Mouse (Mus musculus): ENCODE results near the gene Cybc1. TPM values are rescaled to one million over a fixed set of nuclear protein-coding genes. Genes with fewer than 3 reads are reported as not detected.
A peak's percentile ranks its signal among the peaks of the same experiment; 100 is the strongest.

Cybc1 gene
- polyA plus RNA-seq, 1 experiment = 22.3 TPM

DNA sequence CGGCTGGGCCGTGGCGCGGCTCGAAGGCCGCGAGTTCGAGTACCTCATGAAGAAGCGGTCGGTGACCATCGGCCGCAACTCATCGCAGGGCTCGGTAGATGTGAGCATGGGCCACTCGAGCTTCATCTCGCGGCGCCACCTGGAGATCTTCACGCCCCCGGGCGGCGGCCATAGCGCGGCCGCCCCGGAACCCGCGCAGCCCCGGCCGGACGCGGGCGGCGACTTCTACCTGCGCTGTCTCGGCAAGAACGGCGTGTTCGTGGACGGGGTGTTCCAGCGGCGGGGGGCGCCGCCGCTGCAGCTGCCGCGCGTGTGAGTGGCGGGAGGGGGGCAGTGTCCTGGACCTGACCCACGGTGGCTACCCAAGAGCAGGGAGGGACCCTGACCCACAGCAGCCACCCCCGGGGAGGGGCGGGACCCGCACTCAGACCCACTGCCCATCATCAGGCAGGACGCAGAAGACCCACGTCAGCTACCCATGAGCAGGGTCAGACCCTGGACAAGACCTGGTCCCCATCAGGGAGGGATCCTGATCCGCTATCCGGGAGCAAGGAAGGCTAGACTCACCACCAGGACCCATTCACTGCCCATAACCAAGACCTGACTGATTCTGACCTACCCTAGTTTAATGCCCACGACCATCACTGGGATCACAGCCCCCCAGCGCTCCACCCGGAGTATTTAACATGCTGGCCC is 31.2 kb upstream of the Cybc1 start:
- Histone ChIP-seq H3K4me2 (ENCODE audit: low read depth) (peak overlapping the region; percentile 91), H3K79me2 (ENCODE audit: control insufficient read depth, insufficient read depth) (peaks cover 53% of the 10 kb centered on the region), H3K36me3 (ENCODE audit: control insufficient read depth, insufficient read depth) (peaks cover 17% of the 10 kb centered on the region), H3K27me3 (ENCODE audit: control insufficient read depth, insufficient read depth, insufficient read length) (no peaks in the 10 kb centered on the region), H3K4me3 (peak overlapping the region; percentile 83), H3ac (ENCODE audit: control insufficient read depth, insufficient read length) (peak overlapping the region; percentile 98)
- TF ChIP-seq MYOG (IDR thresholded peaks at IDR 0.05; ENCODE audit: control insufficient read depth in 1 of 3, insufficient read depth in 1 of 3, insufficient read length in 2 of 3, low read depth in 2 of 3) (peak in 1 of 3 experiments; percentile 24), POLR2AphosphoS2 (IDR thresholded peaks at IDR 0.05; ENCODE audit: insufficient read length, low read depth) (peak; percentile 28), E2F4 (IDR thresholded peaks at IDR 0.05; ENCODE audit: insufficient read depth) (no peak), USF1 (IDR thresholded peaks at IDR 0.05; ENCODE audit: low read depth) (no peak), POLR2A (IDR thresholded peaks at IDR 0.05; ENCODE audit: insufficient read length, low read depth) (no peak)

DNA sequence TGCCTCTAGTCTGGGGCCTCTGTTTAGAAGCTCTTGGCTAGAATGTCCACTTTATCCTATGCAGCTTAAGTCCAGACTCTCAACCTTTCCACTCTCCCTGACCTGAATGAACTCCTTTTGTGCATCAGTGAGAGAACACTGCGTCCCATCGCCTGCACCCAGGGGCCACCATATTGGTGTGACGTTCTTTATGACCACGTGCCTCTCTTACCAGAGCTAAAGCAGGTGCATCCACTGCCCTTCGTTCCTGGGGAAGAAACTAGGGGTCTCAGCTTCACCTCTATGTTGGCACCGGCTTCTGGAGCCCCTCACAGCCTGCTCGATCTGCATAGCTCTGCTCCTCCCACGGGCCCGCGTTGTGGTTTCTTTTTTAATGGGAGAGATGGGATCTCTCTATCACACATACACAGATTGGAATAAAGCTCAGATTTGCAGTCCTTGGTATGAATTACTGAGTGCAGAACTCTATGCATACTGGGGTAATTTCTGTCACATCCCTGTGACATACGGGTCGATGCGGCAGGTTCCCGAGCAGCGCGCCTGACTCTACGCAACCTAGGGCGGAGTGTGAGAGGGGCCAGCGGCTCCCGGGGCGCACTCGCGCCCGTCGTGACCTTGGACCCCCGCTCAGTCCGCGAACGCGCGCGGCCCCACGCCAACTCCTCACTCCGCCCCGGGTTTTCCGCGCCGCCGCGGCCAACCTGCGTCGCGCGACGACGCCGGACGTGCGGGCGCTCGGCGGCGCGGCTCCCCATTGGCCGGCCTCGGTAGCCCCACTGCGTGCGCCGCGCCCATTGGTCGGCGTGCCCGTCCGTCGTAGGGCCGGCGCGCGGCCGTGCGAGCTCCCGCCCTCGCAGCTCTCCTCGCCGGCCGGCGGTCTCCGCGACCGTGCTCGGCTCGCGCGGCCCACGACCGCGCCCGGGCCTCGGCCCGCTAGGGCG is 30.3 kb upstream of the Cybc1 start, which contains the start of gene Foxk2:
Gene Foxk2 (plus strand): TSS at position 831 of the 941 bp plus-strand sequence.
- Histone ChIP-seq H3ac (ENCODE audit: control insufficient read depth, insufficient read length) (peak within 1 kb of the TSS; percentile 98), H3K4me2 (ENCODE audit: low read depth) (peak within 1 kb of the TSS; percentile 97), H3K79me2 (ENCODE audit: control insufficient read depth, insufficient read depth) (peaks cover 44% of the 10 kb centered on the region), H3K36me3 (ENCODE audit: control insufficient read depth, insufficient read depth) (peaks cover 19% of the 10 kb centered on the region), H3K27me3 (ENCODE audit: control insufficient read depth, insufficient read depth, insufficient read length) (no peaks in the 10 kb centered on the region), H3K4me3 (peak within 1 kb of the TSS; percentile 83)
- TF ChIP-seq USF1 (IDR thresholded peaks at IDR 0.05; ENCODE audit: low read depth) (peak; percentile 57), TCF3 (IDR thresholded peaks at IDR 0.05; ENCODE audit: insufficient read length, low read depth) (no peak), MAX (IDR thresholded peaks at IDR 0.05; ENCODE audit: low read depth) (no peak), POLR2AphosphoS2 (IDR thresholded peaks at IDR 0.05; ENCODE audit: insufficient read length, low read depth) (peak; percentile 77), MYOG (IDR thresholded peaks at IDR 0.05; ENCODE audit: control insufficient read depth in 1 of 3, insufficient read depth in 1 of 3, insufficient read length in 2 of 3, low read depth in 2 of 3) (peak in 1 of 3 experiments; percentile 16), MYOD1 (IDR thresholded peaks at IDR 0.05; ENCODE audit: control insufficient read depth in 1 of 3, insufficient read length in 2 of 3, low read depth in 2 of 3) (peak in 1 of 3 experiments; percentile 24), REST (IDR thresholded peaks at IDR 0.05; ENCODE audit: insufficient read depth, insufficient read length) (no peak), SRF (IDR thresholded peaks at IDR 0.05; ENCODE audit: control insufficient read depth, insufficient read length, low read depth) (no peak), E2F4 (IDR thresholded peaks at IDR 0.05; ENCODE audit: insufficient read depth) (no peak), POLR2A (IDR thresholded peaks at IDR 0.05; ENCODE audit: insufficient read length, low read depth) (peak; percentile 83), TCF12 (IDR thresholded peaks at IDR 0.05; ENCODE audit: insufficient read depth, poor library complexity, severe bottlenecking) (no peak)

DNA sequence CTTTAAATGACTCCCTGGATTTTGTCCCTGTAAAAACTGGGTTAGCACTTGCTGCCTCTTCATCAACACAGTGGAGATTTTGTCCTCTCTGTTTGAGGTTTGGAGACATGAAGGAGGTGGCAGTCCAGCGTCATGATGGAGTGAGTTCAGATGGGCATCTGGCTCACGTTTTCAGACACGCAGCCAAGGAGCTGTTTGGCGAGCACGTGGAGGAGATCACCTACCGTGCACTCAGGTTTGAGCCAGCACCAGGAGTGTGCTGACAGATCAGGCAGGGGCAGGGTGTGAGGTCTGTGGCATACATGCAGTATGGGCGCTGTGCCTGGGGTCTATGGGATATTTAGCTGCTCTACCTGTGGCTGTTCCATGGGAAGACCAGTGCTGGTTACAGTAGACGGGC is 21.1 kb upstream of the Cybc1 start:
- Histone ChIP-seq H3K4me2 (ENCODE audit: low read depth) (no peak overlapping the region), H3ac (ENCODE audit: control insufficient read depth, insufficient read length) (no peak overlapping the region), H3K79me2 (ENCODE audit: control insufficient read depth, insufficient read depth) (no peaks in the 10 kb centered on the region), H3K4me3 (no peak overlapping the region), H3K36me3 (ENCODE audit: control insufficient read depth, insufficient read depth) (peaks cover 59% of the 10 kb centered on the region), H3K27me3 (ENCODE audit: control insufficient read depth, insufficient read depth, insufficient read length) (no peaks in the 10 kb centered on the region)
- no peak for TF ChIP-seq MYOG (IDR thresholded peaks at IDR 0.05; ENCODE audit: control insufficient read depth in 1 of 3, insufficient read depth in 1 of 3, insufficient read length in 2 of 3, low read depth in 2 of 3)
- TF ChIP-seq USF1 (IDR thresholded peaks at IDR 0.05; ENCODE audit: low read depth) = no peak
- no peak for TF ChIP-seq MAX (IDR thresholded peaks at IDR 0.05; ENCODE audit: low read depth)

DNA sequence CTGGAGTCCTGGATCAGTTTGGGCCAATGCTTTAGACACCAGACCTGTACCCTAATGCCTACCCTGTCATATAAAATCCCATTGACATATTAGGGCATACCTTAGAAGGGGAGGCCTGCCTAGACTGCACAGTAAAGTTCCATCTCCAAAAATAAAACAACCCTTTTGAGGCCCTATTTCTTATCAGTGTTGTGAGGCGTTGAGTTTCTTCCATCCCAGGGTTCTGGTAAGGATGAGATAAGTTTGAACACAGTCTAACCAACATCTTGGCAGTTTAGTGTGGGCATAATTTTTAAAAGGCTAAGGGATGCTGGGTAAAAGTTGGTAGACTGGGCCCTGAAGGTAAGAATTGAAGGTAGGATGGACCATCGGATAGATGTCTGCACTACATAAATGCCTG is 10.5 kb upstream of the Cybc1 start:
- TF ChIP-seq TCF12 (IDR thresholded peaks at IDR 0.05; ENCODE audit: insufficient read depth, poor library complexity, severe bottlenecking) = no peak
- TF ChIP-seq USF1 (IDR thresholded peaks at IDR 0.05; ENCODE audit: low read depth) = no peak
- TF ChIP-seq REST (IDR thresholded peaks at IDR 0.05; ENCODE audit: insufficient read depth, insufficient read length) = no peak
- no peak for TF ChIP-seq POLR2A (IDR thresholded peaks at IDR 0.05; ENCODE audit: insufficient read length, low read depth)
- no peak for TF ChIP-seq E2F4 (IDR thresholded peaks at IDR 0.05; ENCODE audit: insufficient read depth)
- TF ChIP-seq POLR2AphosphoS2 (IDR thresholded peaks at IDR 0.05; ENCODE audit: insufficient read length, low read depth) = no peak
- TF ChIP-seq TCF3 (IDR thresholded peaks at IDR 0.05; ENCODE audit: insufficient read length, low read depth) = no peak
- no peak for TF ChIP-seq MYOD1 (IDR thresholded peaks at IDR 0.05; ENCODE audit: control insufficient read depth in 1 of 3, insufficient read length in 2 of 3, low read depth in 2 of 3)
- TF ChIP-seq CEBPB (IDR thresholded peaks at IDR 0.05; ENCODE audit: insufficient read depth, poor library complexity, severe bottlenecking) = no peak
- TF ChIP-seq SRF (IDR thresholded peaks at IDR 0.05; ENCODE audit: control insufficient read depth, insufficient read length, low read depth) = no peak
- no peak for TF ChIP-seq MAX (IDR thresholded peaks at IDR 0.05; ENCODE audit: low read depth)
- TF ChIP-seq MYOG (IDR thresholded peaks at IDR 0.05; ENCODE audit: control insufficient read depth in 1 of 3, insufficient read depth in 1 of 3, insufficient read length in 2 of 3, low read depth in 2 of 3) = no peak
- no peaks in the 10 kb centered on the region for H3K79me2 ChIP-seq (ENCODE audit: control insufficient read depth, insufficient read depth)
- H3K4me3 ChIP-seq = no peak overlapping the region
- no peak overlapping the region for H3ac ChIP-seq (ENCODE audit: control insufficient read depth, insufficient read length)
- no peak overlapping the region for H3K4me2 ChIP-seq (ENCODE audit: low read depth)
- no peaks in the 10 kb centered on the region for H3K27me3 ChIP-seq (ENCODE audit: control insufficient read depth, insufficient read depth, insufficient read length)
- peaks cover 19% of the 10 kb centered on the region for H3K36me3 ChIP-seq (ENCODE audit: control insufficient read depth, insufficient read depth)
